Mouse (Mus musculus) G1E (cell line): ENCODE data around the gene Mthfd2l. TPM values are rescaled to one million over a fixed set of nuclear protein-coding genes. Genes with fewer than 3 reads are reported as not detected.

Source experiments
- ATAC-seq: 2 replicates; pipeline ENCODE4 v1.8.0; 2016; ENCODE audit warnings: mild to moderate bottlenecking; ENCODE audit not compliant: insufficient number of reproducible peaks, poor library complexity, low FRiP score, severe bottlenecking; ENCODE audit errors: extremely low read depth
- DNase-seq: peaks from one replicate; pipeline ENCODE4 v3.0.0; 2012; ENCODE audit warnings: low spot score
- H3K27me3 ChIP-seq: 2 replicates; pipeline ENCODE4 v1.6.1; 2012; ENCODE audit warnings: mild to moderate bottlenecking, low read length, inconsistent platforms; ENCODE audit not compliant: insufficient read depth
- H3K36me3 ChIP-seq: replicated peaks from 2 replicates; pipeline ENCODE3; 2012; ENCODE audit warnings: mild to moderate bottlenecking, inconsistent platforms
- H3K4me1 ChIP-seq: 2 replicates; pipeline ENCODE4 v1.6.1; 2012; ENCODE audit warnings: low read depth, low read length, inconsistent platforms, mixed read lengths; ENCODE audit not compliant: insufficient read depth
- H3K4me3 ChIP-seq: 2 replicates; pipeline ENCODE4 v1.5.1; 2012; ENCODE audit warnings: low read depth, mild to moderate bottlenecking, inconsistent platforms, low read length, moderate library complexity, mixed read lengths
- H3K9me3 ChIP-seq: replicated peaks from 2 replicates; pipeline ENCODE4 v1.6.1; 2012; ENCODE audit warnings: inconsistent platforms
- CTCF ChIP-seq: IDR thresholded peaks from 2 replicates; pipeline ENCODE4 v1.5.1; 2012; ENCODE audit warnings: low read depth, low read length, inconsistent platforms, mixed read lengths
- GATA1 ChIP-seq: IDR thresholded peaks from 2 replicates; pipeline ENCODE4 v1.6.1; 2012; ENCODE audit warnings: borderline replicate concordance, low read length, inconsistent platforms, mixed read lengths
- GATA2 ChIP-seq: IDR thresholded peaks from 2 replicates; pipeline ENCODE4 v1.6.1; 2012; ENCODE audit warnings: low read depth, low read length, inconsistent platforms, borderline replicate concordance
- POLR2AphosphoS5 ChIP-seq: IDR thresholded peaks from 2 replicates; pipeline ENCODE4 v1.6.1; 2012; ENCODE audit warnings: low read depth, low read length, inconsistent platforms; ENCODE audit not compliant: insufficient replicate concordance
- TAL1 ChIP-seq: conservative IDR thresholded peaks from 2 replicates; pipeline ENCODE4 v1.6.1; 2012; ENCODE audit warnings: low read depth, low read length, inconsistent platforms, mixed read lengths
- polyA plus RNA-seq: library from polyadenylated mRNA; stranded (reverse); fragments of >175 nt; gene quantifications from 2 replicates; pipeline ENCODE4 v1.2.3, GENCODE M21; 2012
- total RNA-seq, 2 experiments: library from RNA; stranded (forward) in 1 of 2; stranded (reverse) in 1 of 2; fragments of 200-1000 nt in 1 of 2; fragments of >200 nt in 1 of 2; fragmentation: Nextera tagmentation in 1 of 2; gene quantifications; 2 replicates each; pipeline ENCODE4 v1.2.3; 2014 to 2017

The Mthfd2l gene
- total and polyA plus RNA-seq, 3 experiments: 6.6 to 12.8 (median 12.4) TPM

DNA sequence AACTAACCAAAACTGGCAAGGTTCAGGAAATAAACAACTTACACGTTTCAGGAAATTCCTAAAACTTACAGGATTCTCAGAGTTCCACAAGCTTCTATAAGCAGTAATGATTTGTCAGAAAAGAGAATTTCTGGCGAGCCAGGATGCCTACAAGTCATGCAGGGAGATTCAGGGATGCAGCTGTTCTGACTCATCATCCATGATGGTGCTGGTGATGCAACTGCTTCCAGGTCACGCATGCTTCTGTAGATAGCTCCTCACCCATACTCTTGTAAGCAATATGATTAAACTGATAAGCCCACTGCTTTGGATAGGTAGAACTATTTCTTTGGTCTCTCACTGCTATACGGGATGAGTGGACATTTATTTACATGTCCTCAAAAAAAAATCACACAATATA lies 57.7 kb downstream of the Mthfd2l start:
- Histone ChIP-seq H3K9me3 (no peaks in the 10 kb centered on the region), H3K27me3 (no peaks in the 10 kb centered on the region), H3K36me3 (no peaks in the 10 kb centered on the region), H3K4me3 (no peak overlapping the region), H3K4me1 (no peaks in the 10 kb centered on the region)
- TF ChIP-seq POLR2AphosphoS5 (no peak), CTCF (no peak), GATA1 (no peak), TAL1 (no peak), GATA2 (no peak)
- no peak for ATAC-seq
- DNase-seq: no peak

DNA sequence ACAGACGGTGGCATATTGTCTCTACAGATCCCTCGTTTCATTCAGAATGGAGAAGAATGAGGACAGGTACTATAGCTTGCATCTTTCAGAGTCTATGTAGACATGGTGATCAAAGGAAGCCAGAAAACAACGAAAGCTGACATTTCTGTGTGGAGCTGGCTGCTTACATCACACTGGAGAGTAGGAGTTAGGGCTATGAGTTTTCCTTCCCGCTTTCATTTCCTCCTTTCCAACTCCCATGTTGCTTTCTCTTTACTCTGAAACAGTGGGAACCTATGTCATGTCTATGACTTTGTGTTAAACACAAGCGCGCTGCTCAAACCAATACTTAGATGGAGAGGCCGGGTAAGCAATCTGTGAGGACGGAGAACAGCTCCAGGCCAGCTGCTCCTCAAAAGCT lies 69.0 kb downstream of the Mthfd2l start:
- no peak for TF ChIP-seq TAL1
- TF ChIP-seq GATA1: no peak
- TF ChIP-seq CTCF: no peak
- no peak for TF ChIP-seq POLR2AphosphoS5
- no peak for TF ChIP-seq GATA2
- DNase-seq: no peak
- no peak for ATAC-seq
- no peaks in the 10 kb centered on the region for H3K27me3 ChIP-seq
- no peaks in the 10 kb centered on the region for H3K9me3 ChIP-seq
- no peaks in the 10 kb centered on the region for H3K4me1 ChIP-seq
- H3K36me3 ChIP-seq: no peaks in the 10 kb centered on the region
- no peak overlapping the region for H3K4me3 ChIP-seq

- no peaks in the 10 kb centered on the region for H3K27me3 ChIP-seq
- H3K9me3 ChIP-seq: peaks cover 3% of the 10 kb centered on the region
- H3K4me1 ChIP-seq: no peaks in the 10 kb centered on the region
- no peak for DNase-seq
- no peak for ATAC-seq
- peaks cover 2% of the 10 kb centered on the region for H3K36me3 ChIP-seq
- H3K4me3 ChIP-seq: no peak overlapping the region
- TF ChIP-seq POLR2AphosphoS5 (no peak), CTCF (no peak), GATA1 (no peak), TAL1 (no peak), GATA2 (no peak)
Observed at GRCm38 (mm10) chr5:91015216-91015615, 84.3 kb downstream of the Mthfd2l start.

- TF ChIP-seq CTCF (no peak), TAL1 (no peak), GATA1 (no peak), POLR2AphosphoS5 (no peak)
- ATAC-seq: no peak
Observed at GRCm38 (mm10) chr5:91023114-91023513, 92.2 kb downstream of the Mthfd2l start.

GRCm38 (mm10) chr5:91027164-91027563 lies 96.2 kb downstream of the Mthfd2l start, which contains the start of gene Epgn:
Gene Epgn (plus strand): TSS chr5:91027464.
- Histone ChIP-seq H3K4me3 (no peak within 1 kb of the TSS), H3K4me1 (no peaks in the 10 kb centered on the region), H3K36me3 (no peaks in the 10 kb centered on the region), H3K27me3 (no peaks in the 10 kb centered on the region), H3K9me3 (no peaks in the 10 kb centered on the region)
- no peak for DNase-seq
- no peak for TF ChIP-seq TAL1
- TF ChIP-seq POLR2AphosphoS5: no peak
- no peak for TF ChIP-seq CTCF
- no peak for TF ChIP-seq GATA2
- TF ChIP-seq GATA1: no peak
- ATAC-seq: no peak

More at GRCm38 (mm10) chr5:91023114-91023513, 92.2 kb downstream of the Mthfd2l start:
- Histone ChIP-seq H3K36me3 (peaks cover 2% of the 10 kb centered on the region), H3K4me1 (no peaks in the 10 kb centered on the region), H3K27me3 (no peaks in the 10 kb centered on the region), H3K9me3 (peaks cover 3% of the 10 kb centered on the region), H3K4me3 (no peak overlapping the region)
- no peak for DNase-seq

DNA sequence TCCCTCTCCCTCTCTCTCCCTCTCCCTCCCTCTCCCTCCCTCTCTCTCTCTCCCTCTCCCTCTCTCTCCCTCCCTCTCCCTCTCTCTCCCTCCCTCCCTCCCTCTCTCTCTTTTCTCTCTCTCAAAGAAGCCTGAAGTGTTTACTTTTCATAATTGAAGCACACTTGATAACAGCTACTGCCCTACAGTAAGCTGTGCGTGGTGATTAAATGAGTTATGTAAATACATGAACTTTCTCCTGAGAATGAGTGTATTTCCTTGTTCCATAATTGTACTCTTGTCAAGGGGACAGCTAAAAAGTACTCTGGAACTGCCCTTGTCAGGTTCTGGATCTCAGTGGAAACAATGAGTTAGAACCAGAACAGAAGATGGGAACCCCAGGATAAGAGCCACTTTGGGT lies 96.9 kb downstream of the Mthfd2l start:
- DNase-seq (no peak), ATAC-seq (no peak)
- Histone ChIP-seq H3K4me3 (no peak overlapping the region), H3K27me3 (no peaks in the 10 kb centered on the region), H3K4me1 (no peaks in the 10 kb centered on the region), H3K9me3 (no peaks in the 10 kb centered on the region), H3K36me3 (no peaks in the 10 kb centered on the region)
- TF ChIP-seq POLR2AphosphoS5 (no peak), GATA1 (no peak), TAL1 (no peak), GATA2 (no peak), CTCF (no peak)
